Mouse (Mus musculus) natural killer cell, adult 2 months (primary cell): ENCODE results near the gene Gm20604.

Experiments used
- DNase-seq, 2 experiments: peaks; one replicate each; pipeline ENCODE4 v3.0.0; 2022; ENCODE audit warnings: low spot score in 2 of 2

Gm20604 gene

DNA sequence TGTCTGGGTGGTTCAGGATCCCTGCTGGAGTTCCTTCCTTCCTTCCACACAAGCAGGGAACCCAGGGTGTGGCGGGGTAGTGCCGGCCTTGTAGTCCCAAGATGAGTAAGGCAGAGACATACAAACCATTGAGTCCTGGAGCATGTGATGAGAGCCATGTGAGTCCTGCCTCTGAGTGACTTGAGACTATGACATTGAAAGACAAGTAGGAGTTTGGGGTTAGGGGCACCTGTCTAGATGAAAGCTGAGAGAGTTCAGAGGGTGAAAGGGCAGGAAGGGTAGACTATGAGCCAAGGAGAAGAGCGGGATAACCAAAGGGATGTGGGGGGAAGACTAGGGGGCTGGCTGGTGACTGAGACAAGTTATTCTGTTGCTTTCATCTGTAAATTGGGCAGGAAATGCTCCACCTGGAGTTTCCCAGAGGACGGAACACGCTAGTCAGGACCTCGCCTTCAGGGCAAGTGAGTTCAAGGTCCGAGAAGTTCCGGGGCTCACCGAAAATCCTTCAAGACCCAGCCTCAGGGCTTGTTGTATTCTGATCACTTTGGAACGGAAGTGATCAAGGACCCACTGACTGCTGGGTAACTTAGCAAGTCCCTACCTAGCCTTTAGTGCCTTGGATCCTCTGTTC lies 51.5 kb downstream of the Gm20604 start:
- DNase-seq: no peak

DNA sequence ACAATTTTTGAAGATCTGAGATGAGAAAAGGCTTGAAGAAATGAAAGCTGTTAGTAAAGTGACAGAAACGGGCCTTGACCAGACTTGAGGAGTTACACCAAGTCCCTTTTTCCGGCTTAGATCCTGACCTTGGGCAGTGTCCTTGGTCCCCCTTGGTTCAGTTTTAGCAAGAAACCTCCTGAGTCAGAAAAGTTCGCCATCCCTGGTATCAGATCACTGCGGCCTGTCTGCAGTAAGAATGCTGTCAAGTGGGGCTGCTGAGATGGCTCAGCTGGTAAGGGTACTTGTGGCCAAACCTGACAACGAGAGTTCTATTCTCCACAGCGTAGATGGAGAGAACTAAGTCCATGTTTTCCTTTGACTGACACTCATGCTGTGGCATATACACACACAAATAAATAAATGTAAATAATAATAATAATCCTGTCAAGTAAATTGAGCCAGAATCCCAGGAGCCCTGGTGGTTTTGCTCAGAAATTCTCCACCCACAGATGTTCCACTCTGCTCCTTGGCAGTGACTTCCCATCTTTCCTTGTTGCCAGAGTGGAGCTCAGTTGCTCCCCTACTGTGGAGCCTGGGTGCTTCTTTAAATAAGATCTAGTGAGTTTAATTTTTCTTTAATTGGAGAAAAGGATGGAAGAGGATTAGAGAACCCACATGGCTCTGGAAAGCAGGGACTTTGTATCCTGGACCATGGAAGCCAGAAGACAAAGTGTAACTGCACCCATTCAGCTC lies 52.4 kb downstream of the Gm20604 start:
- no peak for DNase-seq

DNA sequence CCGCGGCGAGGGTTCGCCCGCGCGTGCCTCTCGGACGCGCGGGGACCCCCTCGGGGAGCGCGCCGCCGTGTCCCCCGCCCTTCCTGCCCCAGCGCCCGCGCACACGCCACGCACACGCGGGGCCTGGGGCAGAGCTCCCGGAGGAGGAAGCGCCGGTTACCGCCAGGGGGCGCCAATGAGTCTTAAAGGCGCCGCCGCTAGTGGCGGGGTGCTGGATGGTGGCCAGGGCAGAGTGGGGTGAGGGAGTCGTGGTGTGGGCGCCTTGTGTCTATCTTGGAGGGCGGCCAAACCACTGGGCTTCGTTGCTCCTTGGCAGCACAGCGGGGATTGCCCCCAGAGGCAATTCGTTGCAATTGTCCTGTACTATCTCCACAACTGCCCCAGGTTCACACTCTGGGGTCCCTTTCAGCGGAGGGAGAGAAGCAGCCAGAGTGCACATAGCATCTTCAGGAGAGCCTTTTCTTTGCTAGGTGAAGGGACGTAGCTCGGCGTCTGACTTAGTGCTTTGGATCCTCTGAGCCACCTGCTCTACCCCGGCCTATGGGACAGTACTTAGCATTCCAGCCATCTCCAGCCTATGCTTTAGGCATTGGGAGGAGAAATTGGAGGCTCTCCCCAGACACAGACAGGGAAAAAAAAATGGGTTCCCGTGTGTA lies 53.1 kb downstream of the Gm20604 start:
- DNase-seq: peak; percentile 93 to 94

DNA sequence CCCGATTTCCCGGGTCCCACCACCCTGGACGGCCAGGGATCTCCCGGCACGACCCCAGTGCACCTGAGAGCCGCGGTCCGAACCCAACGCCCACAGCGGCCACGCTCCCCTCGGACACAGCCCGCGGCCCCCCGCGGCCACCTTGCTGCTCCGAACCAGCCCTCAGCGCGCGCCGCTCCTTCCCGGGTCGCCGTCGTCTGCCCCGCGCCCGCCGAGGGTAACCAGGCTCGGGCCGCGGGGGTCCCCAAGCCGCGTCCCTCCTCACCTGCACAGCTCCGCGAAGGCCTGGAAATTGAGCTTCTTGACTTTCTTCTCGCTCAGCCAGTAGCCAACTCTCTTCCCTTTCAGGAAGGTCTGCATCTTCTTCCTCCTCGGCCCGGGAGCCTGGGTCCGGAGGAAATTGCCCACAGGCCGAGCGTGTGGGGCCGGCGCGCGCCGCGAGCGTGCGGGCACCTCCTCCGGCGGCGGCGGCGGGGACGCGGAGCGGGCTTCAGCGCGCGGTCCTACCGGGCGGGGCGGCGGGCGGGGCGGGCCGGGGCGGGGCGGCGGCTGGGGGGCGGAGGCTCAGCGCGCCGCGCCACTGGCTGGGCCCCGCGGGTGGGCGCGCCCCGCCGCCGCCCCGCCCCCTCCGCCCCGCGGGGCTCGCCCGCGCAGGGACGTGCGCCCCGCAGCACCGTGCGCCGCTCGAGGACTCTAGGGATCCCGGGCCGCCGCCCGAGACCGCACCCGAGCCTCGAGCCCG lies 53.8 kb downstream of the Gm20604 start, which contains the start of gene Itpk1:
Gene Itpk1, minus strand, starts transcription at position 474 of the 742 bp plus-strand sequence.
- DNase-seq: peak; percentile 26

DNA sequence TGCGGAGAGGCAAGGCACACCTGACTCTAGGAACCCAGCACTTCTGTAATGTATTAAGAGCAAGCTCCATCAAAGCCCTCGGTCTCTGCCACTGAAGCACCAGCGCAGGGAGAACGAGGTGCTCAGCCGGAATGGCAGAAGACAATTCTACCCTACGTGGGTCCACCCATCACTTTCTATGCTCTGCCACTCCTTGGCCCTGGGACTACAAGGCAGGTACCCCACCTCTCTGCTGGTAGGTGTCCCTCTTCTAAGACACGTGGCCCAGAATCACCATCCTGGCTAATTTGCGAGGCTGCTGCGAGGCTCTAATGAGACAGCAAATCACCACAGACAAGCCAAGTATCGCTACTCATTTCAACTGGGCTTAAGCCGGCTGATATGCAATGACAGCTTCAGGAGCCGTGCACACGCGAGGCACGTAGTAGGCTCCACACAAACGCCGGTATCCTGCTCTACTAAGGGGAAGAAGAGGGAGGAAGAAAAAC lies 54.5 kb downstream of the Gm20604 start:
- no peak for DNase-seq

DNA sequence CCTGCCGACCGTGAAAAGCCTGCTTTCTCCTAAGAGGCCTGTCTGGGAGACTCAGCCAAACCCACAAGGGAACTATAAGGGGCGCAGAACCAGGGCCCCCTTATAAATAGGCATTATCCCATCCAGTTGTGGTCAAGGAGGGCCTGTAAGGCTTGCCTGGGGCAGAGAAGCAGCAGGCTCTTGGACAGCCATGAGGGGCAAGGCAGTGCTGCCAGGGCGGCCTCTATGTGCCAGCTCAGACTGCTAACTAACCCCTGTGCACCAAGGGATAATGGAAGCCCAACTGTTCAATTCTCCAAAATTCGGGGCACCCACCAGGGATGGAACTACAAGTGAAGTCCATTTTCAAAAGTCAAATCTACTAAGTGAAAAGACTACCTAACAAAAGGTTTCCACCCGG lies 55.0 kb downstream of the Gm20604 start:
- DNase-seq: no peak

DNA sequence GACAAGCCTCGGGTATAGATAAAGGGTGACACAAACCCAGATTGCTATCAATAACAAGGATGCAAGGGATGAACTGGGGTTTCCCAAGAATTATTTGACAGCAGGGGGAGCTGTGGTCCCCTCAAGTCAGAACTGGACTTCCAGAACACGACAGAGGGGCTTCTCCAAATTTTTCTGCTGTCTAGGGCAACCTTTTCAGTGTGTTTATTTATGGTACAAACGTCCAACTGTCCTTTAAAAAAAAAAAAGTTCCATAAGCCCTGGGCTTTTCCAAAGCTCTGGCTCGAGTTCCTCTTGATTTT lies 55.4 kb downstream of the Gm20604 start:
- DNase-seq: no peak

DNA sequence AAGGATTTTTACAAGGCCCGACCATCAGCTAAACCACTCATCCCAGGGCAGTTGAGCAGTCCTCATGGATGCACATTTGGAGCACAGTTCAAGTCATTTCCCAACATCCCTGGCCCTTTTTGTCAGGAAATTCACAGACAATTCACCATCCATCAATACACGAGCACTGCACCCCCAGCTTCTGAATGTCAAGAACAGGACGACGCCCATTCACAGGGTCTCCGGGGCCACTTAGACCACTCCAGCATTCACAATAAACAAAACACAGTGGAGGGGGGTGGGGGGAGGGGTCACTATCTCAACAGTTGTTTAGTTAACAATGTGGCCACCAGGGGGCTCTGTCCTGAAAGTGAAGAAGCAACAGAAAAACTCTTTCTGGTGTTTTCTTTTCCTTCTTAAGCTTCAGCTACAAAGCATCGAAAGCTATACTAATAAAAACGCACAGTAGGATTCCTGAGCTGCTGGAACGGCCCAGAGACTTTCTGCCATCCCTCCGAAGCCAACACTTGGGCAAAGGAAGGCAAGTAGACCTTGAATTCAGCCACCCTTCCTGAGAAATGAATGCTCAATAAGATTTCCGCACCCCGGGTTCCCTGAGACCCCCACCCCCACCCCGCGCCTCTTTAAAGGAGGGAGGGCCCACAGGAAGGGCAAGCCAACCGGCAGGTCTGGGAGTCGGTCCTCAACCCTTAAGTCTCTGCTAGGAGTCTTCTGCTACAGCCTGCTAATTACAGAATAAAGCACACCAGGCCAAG lies 55.9 kb downstream of the Gm20604 start:
- peak; percentile 74 to 83 for DNase-seq

DNA sequence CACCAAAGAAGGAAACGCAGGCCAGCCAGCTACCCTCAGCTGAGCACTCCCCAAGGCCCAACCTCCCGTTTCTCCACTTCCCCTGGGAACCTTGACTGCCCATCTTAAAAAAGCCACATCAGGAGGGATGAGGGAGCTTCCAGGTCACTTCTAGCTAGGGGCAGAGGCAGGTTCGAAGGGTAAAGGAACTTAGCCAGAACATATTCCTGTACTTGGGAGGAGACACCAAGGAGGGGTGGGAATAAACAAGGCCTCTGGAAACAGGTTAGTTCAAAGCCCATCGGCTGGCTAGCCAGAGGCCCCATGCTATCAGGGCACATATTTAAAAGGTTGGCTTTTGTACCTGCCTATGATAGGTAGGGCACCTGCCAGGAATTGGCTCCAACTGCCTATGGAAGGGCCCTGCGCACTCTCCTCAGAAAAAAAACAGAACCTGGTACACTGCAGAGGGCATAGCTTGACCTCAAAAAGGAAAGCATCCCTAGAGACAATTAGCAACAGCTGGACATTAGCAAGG lies 56.7 kb downstream of the Gm20604 start:
- DNase-seq: no peak

DNA sequence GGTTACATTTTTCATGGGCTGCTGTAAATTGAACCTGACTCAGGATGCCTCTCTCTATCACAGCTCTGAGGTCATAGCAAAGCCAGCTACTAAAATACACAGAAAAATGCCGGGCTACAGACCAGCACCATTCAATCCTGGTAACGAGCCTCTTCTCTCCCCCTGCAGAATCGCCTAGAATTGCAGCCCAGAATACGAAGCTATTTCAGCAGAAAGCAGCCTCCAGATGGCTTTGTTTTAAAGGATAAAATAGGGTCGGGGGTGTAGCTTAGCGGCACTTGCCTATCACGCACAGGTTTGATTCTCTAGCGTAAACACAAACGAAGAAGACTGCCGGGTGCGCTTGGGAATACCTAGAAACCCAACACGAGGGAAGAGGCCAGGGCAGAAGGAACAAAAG lies 58.0 kb downstream of the Gm20604 start:
- no peak for DNase-seq

DNA sequence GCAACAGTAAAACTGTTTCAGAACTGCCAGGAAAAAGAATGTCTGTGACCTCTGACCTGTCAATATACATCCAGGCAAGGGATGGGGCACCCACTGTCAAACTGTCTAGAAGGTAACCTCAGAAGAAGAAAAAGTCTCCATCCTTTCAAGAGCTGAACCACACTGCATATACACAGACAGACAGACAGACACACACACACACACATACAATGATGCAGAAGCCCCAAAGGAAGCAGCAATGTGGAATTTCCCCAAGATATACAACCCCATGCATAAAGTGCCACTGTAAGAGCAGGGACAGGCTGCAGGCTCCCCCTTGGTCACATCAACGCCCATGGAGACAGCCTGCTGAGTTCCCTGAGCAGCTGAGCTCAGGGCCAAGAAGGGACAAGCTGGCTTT lies 59.3 kb downstream of the Gm20604 start:
- no peak for DNase-seq

DNA sequence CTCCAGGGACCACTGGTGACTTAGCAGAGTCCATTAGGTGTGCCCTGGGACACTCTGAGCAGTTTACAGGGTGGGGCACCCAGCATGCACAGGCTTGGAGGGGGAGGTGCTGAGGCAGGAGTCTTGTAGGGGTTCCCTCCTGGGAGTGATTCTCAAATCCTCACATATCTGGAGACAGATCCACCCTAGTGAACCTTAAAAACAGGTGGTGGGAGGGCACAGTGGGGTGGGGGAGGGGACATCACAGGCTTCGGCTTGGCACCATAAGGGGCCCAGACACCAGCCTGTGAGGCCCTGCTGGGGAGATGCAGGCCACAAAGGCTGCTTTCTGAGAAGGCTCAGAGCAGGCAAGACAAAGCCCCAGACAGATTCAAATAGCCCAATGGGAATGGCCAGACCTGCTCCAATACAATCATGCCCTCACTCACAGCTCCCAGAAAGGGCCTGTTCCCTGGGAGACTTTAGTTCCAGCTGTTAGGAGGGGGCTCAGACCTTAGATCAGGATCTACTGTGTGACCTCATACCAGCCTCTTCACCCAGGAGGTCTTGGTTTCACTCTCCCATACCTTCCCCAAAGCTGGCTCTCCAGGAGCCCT lies 60.3 kb downstream of the Gm20604 start:
- DNase-seq: no peak

DNA sequence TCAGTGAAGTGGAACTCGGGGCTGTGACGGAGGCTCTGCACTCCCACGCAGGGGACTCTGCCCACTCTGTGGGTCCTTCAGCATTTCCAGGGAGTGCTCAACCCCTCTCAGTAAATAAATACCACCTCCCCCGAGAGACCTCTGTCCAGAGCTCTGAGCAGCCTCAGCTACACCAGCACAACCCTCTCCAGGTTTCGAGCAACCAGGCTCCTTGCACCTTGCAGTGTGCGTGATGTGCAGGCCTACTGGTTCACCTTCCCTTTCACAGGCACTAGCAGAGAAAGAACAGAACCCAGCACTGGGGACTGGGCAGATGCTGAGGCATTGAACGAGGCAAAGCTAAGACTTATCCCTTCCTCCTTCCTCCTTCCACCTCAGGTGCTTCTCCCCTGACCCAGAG lies 61.1 kb downstream of the Gm20604 start:
- no peak for DNase-seq

DNA sequence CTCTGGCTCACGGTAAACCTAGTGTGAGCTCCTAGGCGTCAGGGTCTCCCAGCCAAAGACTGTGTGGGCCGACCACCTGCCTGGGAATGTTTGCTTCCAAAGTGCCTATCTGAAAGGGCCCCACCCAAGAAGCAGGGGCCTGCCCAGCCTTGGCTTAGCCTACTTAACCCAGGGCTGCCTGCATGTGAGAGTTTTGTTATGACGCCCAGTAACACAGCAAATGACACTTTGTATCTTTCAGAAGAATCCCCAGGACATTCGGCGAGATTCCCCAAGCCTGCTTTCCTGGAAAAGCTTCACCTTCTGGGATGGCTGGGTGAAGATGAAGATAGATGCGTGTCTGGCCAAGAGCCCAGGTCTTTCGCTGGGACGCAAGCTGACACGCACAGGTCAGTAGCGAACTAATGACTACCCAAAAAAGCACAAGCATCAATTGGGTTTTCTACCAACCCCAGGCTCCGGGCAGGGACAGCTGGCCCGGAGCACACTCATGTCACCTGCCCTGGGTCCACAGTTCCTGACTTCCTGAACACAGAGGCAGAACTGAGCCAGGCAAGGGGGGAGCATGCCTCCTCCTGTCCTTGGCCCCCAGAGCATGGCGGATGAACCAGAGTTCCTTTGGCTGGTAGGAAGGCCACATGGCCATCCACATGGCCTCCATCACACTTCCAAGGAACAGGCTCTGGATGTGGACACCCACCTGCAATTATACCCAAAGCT lies 61.7 kb downstream of the Gm20604 start:
- no peak for DNase-seq

DNA sequence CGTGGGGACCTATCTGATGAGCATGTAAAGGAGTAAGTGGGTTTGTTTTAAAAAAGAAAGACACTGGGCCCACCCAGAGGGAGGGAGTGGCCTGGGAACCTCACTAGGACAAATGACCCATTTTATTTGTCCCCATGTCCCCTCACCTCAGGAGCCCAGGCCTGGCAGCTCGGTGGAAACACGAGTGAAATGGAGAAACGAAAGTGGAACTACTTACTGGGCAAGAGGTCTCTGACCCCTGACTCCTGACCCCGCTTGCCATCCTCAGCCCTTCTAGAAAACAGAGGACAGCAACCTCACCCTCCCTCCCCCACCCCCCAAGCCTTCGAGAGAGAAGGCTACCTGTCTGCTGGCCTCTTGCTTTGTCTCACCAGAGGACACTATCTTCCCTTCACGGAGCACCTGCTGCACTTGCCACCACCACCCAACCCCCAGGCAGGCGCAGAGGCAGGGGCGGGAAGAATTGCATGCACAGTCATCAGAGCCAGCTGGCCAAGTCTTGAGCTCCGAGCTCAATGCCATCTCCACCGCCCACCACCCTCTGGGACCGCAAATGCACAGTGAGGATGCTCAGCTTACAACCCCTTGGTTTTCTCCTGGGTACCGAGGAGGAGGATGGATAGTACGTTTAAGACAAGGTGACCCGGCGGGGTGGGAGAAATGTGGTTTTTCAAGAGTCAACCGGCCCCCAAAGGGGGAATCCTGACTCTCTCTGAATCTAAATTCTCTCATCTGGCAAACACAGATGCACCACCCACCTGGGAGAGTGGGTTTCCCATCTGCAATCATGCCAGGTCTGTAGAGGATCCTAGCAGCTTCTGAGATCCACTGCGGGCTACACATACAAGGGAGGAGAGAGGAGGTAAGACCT lies 62.9 kb downstream of the Gm20604 start:
- DNase-seq: no peak

DNA sequence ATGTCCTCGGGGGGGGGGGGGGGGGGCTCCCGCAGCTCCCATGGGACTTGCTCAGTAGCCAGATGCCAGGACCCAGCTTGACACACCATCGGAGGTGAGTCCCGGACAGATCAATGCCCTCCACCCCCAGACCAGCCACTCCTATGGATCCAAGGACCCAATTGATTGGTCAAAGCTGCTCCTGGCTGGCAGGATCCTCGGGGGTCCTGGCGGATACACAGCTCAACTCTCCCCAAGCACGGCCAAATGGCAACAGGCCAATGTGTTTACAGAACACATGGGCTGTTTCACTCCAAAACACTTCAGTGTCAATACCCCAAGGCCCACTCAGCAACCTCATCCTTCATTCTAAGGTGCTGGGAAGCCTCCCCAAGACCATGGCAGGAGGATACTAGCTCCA lies 66.7 kb downstream of the Gm20604 start:
- no peak for DNase-seq
